Mouse (Mus musculus) spleen, postnatal 14 days (tissue): ENCODE measurements around the gene Hist1h4h.
A peak's percentile ranks its signal among the peaks of the same experiment; 100 is the strongest.
"Not testable (repeated sequence)": the region's sequence is repeated elsewhere in the genome, so short reads cannot be mapped to it uniquely, and the experiment has no call there.

ENCODE experiments used
- DNase-seq, 2 experiments: peaks; one replicate each; pipeline ENCODE4 v3.0.0; 2021 to 2022; ENCODE audit warnings: low spot score in 2 of 2

Gene Hist1h4h

DNA sequence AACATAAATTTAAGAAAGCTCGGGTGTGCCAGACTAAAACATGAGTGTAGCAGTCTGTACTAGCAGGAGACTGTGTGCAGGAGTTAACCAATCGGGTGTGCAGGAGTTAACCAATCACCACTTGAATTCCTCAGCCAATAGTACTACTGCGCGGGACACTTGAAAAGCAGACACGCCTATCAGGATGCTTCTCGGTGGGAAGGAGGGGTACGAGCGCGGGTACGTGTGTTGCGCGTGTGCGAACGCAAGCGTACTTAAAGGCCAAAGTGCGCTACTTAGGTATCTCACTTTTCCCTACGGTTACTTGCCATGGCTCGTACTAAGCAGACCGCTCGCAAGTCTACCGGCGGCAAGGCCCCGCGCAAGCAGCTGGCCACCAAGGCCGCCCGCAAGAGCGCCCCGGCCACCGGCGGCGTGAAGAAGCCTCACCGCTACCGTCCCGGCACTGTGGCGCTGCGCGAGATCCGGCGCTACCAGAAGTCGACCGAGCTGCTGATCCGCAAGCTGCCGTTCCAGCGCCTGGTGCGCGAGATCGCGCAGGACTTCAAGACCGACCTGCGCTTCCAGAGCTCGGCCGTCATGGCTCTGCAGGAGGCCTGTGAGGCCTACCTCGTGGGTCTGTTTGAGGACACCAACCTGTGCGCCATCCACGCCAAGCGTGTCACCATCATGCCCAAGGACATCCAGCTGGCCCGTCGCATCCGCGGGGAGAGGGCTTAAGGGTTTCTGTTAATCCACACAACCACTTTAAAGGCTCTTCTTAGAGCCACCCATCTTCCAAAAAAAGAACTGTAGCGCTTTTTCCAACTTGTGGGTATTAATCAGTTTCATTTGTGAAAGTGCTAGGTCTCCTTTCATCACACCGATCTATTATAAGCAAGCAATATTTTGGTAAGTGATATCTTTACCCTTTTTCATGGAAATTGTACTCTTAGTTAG lies 4.6 kb downstream of the Hist1h4h start, which contains the start of gene Hist1h3g:
Gene Hist1h3g, plus strand, starts transcription at position 286 of the 939 bp plus-strand sequence.
- DNase-seq, result peak; percentile 73 to 82

GRCm38 (mm10) chr13:23536076-23536822 lies 5.4 kb downstream of the Hist1h4h start:
- DNase-seq, result no peak

DNA sequence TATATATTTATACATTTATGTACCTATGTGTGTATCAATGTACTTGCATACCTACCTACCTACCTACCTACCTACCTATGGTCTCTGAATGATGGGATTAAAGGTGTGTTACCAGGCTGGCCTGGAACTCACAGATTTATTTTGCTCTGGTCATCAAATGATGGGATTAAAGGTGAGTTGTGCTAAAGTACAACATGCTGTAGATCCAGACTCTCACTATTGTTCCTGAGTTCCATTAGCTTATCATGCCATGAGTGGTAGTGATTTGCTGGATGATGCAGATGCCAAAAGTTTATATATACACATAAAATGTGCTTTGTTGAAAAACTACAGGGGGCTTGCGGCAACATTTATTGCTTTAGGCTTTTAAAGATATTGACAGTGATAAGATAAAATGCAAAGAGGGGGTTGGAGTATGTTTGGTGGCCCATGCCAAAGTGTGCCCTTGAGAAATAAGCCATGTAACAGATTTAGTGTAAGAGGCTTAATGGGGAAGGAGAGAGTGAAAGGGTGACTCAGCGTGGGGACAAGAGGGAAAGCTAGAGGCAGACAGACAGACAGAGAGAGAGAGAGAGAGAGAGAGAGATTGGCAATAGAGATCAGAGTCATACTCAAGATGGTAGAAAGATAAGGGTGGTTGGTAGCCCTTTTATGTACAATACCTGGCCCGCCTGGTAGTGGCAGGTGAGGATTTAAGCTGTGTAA lies 6.3 kb downstream of the Hist1h4h start:
- DNase-seq, result no peak

- DNase-seq, result no peak
These were observed 7.4 kb downstream of the Hist1h4h start for GRCm38 (mm10) chr13:23538249-23538648.

- not testable (repeated sequence) for DNase-seq
These were observed 9.0 kb downstream of the Hist1h4h start for GRCm38 (mm10) chr13:23539821-23540220.

- DNase-seq, result no peak
These were observed 10.6 kb downstream of the Hist1h4h start for GRCm38 (mm10) chr13:23541497-23541896.

- not testable (repeated sequence) for DNase-seq
These were observed 11.6 kb downstream of the Hist1h4h start for GRCm38 (mm10) chr13:23542225-23542980.

- DNase-seq, result peak; percentile 62 to 67
These were observed 12.3 kb downstream of the Hist1h4h start, which contains the start of gene Hist1h2bh for GRCm38 (mm10) chr13:23542999-23543607. Hist1h2bh (minus strand) TSS chr13:23543392.

- peak; percentile 67 to 77 for DNase-seq
These were observed 13.3 kb downstream of the Hist1h4h start, which contains the start of gene Hist1h3f for GRCm38 (mm10) chr13:23543965-23544786. Hist1h3f (plus strand) TSS chr13:23544052.

GRCm38 (mm10) chr13:23544787-23545120 lies 13.9 kb downstream of the Hist1h4h start:
- not testable (repeated sequence) for DNase-seq

GRCm38 (mm10) chr13:23546694-23547093 lies 15.8 kb downstream of the Hist1h4h start:
- DNase-seq, result no peak

GRCm38 (mm10) chr13:23550761-23551145 lies 19.9 kb downstream of the Hist1h4h start:
- no peak for DNase-seq

DNA sequence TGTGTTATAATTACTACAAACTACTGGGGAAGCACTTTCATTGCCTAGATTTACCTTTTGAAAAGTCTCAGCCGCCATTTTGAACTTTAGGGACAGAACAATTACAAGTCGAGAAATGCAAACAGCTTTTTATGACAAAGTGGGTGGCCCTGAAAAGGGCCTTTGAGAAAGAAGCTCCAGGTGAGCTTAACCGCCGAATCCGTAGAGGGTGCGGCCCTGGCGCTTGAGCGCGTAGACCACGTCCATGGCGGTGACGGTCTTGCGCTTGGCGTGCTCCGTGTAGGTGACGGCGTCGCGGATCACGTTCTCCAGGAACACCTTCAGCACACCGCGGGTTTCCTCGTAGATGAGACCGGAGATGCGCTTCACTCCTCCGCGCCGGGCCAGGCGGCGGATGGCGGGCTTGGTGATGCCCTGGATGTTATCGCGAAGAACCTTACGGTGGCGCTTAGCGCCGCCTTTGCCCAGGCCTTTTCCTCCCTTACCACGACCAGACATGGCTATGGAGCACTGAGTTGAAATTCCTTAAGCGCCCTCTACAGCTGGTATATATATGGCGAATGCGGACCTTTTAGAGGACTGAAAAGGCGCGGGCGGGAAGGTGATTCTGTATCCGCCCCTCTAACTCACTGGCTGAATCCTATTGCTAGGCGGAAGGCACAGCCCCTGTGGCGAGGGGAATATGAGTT lies 20.4 kb downstream of the Hist1h4h start, which contains the start of gene Hist1h4f:
Gene Hist1h4f, minus strand, starts transcription at position 503 of the 689 bp plus-strand sequence.
- DNase-seq, result peak; percentile 85 to 90

DNA sequence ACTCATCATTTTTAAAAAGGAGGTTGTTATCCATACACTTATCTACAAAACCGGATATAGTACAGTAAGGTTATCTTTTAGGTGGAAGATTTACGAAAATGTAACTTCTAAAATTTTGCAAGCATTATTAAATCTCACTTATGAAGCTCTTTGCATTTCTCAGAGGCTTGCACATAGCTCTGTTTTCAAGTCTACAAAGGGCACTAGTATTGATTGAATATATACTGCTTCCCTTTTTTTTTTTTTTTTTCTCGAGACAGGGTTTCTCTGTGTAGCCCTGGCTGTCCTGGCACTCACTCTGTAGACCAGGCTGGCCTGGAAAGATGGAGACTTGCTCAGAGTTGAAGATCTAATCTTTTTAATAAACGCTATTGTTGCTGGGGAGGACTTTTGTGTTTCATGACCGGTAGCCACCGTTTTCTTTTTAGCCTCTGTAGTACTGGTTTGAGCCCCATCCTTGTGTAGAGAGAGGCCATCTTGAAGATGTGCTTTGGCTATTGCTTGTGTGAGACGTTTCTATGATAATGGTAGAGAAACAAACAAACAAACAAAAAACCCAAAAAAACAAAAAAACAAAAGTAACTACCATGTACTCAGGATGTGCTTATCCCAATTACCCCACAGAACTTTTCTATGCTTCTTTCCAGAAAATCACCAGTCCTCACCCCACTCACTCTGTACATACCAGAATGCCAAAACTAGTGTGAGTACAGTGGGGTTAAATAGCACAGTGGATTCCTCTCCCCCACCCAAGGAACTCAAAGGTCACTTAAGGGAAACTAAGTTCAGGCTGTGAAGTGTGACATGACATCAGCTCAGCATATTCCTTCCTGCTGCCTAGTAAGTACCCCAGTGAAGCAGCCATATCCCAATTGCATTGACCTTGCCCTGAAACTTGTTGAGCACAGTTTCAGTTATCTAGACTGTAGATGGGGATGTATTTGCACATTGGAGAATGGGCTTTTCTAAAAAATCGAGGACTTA lies 21.4 kb downstream of the Hist1h4h start:
- no peak for DNase-seq

- DNase-seq, result no peak
These were observed 22.1 kb downstream of the Hist1h4h start, which contains the start of gene Hist1h1d for GRCm38 (mm10) chr13:23552962-23553361. Hist1h1d (plus strand) TSS chr13:23553262.

DNA sequence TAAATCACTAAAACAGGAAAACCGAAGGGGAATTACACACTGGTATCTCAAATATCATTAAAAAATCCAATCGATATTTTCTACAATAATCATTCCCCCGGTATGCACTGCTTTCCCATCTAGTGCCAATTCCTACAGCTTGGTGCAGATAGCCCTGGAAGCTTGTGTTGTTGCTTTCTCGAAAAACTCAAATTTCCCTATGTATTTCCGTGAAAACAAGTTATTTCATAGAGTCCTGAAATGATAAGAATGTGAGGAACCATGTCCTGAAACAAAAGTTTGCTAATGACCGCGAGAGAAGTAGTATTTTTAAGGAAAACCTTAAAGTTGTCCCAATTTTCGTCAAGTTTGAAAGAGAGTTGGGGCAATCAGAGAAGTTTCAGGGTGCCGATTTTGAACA lies 23.5 kb downstream of the Hist1h4h start:
- DNase-seq, result no peak

DNA sequence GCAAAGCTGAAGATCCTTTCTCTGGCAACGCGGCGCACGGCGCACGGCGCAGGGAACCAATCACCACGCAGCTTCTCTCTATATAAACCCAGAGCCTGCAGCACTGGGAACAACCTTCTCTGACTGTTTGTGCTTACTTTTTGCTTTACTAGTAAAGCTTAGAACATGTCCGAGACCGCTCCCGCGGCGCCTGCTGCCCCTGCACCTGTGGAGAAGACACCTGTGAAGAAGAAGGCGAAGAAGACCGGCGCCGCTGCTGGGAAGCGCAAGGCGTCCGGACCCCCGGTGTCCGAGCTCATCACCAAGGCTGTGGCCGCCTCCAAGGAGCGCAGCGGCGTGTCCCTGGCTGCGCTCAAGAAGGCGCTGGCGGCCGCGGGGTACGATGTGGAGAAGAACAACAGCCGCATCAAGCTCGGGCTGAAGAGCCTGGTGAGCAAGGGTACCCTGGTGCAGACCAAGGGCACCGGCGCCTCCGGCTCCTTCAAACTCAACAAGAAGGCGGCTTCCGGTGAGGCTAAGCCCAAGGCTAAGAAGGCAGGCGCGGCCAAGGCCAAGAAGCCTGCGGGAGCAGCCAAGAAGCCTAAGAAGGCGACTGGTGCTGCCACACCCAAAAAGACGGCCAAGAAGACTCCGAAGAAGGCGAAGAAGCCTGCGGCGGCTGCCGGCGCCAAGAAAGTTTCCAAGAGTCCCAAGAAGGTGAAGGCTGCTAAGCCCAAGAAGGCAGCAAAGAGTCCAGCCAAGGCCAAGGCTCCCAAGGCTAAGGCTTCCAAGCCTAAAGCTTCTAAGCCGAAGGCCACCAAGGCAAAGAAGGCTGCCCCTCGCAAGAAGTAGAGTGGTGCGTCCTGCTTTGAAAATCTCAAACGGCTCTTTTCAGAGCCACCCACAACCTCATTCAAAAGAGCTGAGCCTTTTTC lies 24.3 kb downstream of the Hist1h4h start:
- peak; percentile 89 for DNase-seq
